Mouse (Mus musculus) myocyte (in vitro differentiated cells): ENCODE data around the gene Fscn1.

Source experiments
- POLR2A ChIP-seq: IDR thresholded peaks from one replicate; pipeline ENCODE4 v1.6.1; 2011; ENCODE audit warnings: low read depth, mild to moderate bottlenecking, control low read depth, moderate library complexity; ENCODE audit not compliant: insufficient read length
- REST ChIP-seq: IDR thresholded peaks from one replicate; pipeline ENCODE4 v1.6.1; 2011; ENCODE audit warnings: mild to moderate bottlenecking, control low read depth, moderate library complexity; ENCODE audit not compliant: insufficient read depth, insufficient read length

DNA sequence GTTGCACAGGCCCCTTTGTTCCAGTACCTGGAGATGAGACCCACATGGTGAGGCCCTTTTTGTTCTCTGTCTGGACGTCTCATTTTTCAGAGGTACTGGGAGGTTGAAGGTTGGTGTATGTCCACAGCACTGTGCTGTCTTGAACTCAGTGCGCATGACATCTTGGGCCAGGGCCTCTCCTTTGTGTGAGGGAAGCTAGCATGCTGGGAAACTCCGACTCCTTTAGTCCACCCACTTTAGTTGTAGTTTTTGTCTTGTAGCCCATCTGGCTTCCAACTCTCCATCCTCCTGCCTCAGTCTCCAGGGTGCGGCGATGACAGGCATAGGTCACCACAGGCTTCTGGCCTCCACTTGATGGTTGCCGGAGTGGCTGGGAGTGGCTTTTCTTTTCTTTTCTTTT is 4.5 kb downstream of the Fscn1 start:
- no peak for TF ChIP-seq POLR2A
- no peak for TF ChIP-seq REST
